Mouse (Mus musculus): ENCODE data around the gene Adamtsl1.

GRCm38 (mm10) chr4:85686160-85686559, 172.2 kb downstream of the Adamtsl1 start:
- TF ChIP-seq CTCF (IDR thresholded peaks at IDR 0.05; ENCODE audit: control insufficient read depth, insufficient read depth, low read length) (no peak), POLR2A (IDR thresholded peaks at IDR 0.05; ENCODE audit: borderline replicate concordance, control insufficient read depth, low read depth, low read length) (no peak)

Data from bone marrow, adult 2 months (tissue).